Mouse (Mus musculus) midbrain, embryonic 16.5 days (tissue): Measurements from ENCODE around the gene Poc5. TPM values are rescaled to one million over a fixed set of nuclear protein-coding genes. Genes with fewer than 3 reads are reported as not detected.

Experiments
- ATAC-seq: fragments of 200-750 bp; cut with Nextera tagmentation; 2 replicates; pipeline ENCODE4 v1.8.0; 2017; ENCODE audit warnings: moderate TSS enrichment
- H3K27ac ChIP-seq: fragments of 300-500 bp; sonication (generic); 2 replicates; pipeline ENCODE4 v1.5.1; 2014; ENCODE audit warnings: mild to moderate bottlenecking, low read length, mixed read lengths
- H3K27me3 ChIP-seq: fragments of 300-500 bp; sonication (generic); 2 replicates; pipeline ENCODE4 v1.6.1; 2014; ENCODE audit warnings: low read depth, low read length, mixed read lengths; ENCODE audit not compliant: control insufficient read depth, insufficient read depth
- H3K36me3 ChIP-seq: fragments of 300-500 bp; sonication (generic); 2 replicates; pipeline ENCODE4 v1.6.1; 2014; ENCODE audit warnings: mild to moderate bottlenecking, low read length, moderate library complexity, mixed read lengths; ENCODE audit not compliant: control insufficient read depth, insufficient read depth
- H3K4me1 ChIP-seq: fragments of 300-500 bp; sonication (generic); 2 replicates; pipeline ENCODE4 v1.6.1; 2014; ENCODE audit warnings: mild to moderate bottlenecking, low read length, mixed read lengths; ENCODE audit not compliant: control insufficient read depth, insufficient read depth
- H3K4me2 ChIP-seq: fragments of 300-500 bp; sonication (generic); 2 replicates; pipeline ENCODE4 v1.6.1; 2014; ENCODE audit warnings: mild to moderate bottlenecking, low read length, mixed read lengths
- H3K4me3 ChIP-seq: fragments of 300-500 bp; sonication (generic); 2 replicates; pipeline ENCODE4 v1.5.1; 2014; ENCODE audit warnings: low read depth, mild to moderate bottlenecking, low read length, moderate library complexity, mixed read lengths
- H3K9ac ChIP-seq: fragments of 300-500 bp; sonication (generic); 2 replicates; pipeline ENCODE4 v1.6.1; 2014; ENCODE audit warnings: low read depth, low read length, mixed read lengths
- H3K9me3 ChIP-seq: fragments of 300-500 bp; sonication (generic); replicated peaks from 2 replicates; pipeline ENCODE4 v1.6.1; 2014; ENCODE audit warnings: mild to moderate bottlenecking, low read length, mixed read lengths; ENCODE audit not compliant: control insufficient read depth, poor library complexity, severe bottlenecking
- WGBS: fragments of 180-500 bp; shearing (Covaris S2); extraction: QIAGEN DNeasy Blood & Tissue Kit; methylation state at CpG from one replicate; pipeline ENCODE4 v1.1.7; 2014; 5-methylcytosine and 5-hydroxymethylcytosine counted together
- polyA plus RNA-seq: library from polyadenylated mRNA; unstranded; fragments of >200 nt; fragmentation: Nextera tagmentation; extraction: Ambion mirVana; gene quantifications from 2 replicates; pipeline ENCODE4 v1.2.1, GENCODE M21; 2015

Gene Poc5
- 19.2 and 21.3 TPM in 2 replicates for polyA plus RNA-seq

- Histone ChIP-seq H3K9ac (peak within 1 kb of the TSS; percentile 75), H3K4me1 (peaks cover 10% of the 10 kb centered on the region), H3K27me3 (no peaks in the 10 kb centered on the region), H3K36me3 (peaks cover 13% of the 10 kb centered on the region), H3K4me2 (peak within 1 kb of the TSS; percentile 70), H3K9me3 (no peaks in the 10 kb centered on the region), H3K4me3 (peak within 1 kb of the TSS; percentile 72), H3K27ac (peak within 1 kb of the TSS; percentile 69)
- WGBS: under 1% methylated on average over 44 of the region's 44 CpGs
- peak; percentile 100 for ATAC-seq
Measured at GRCm38 (mm10) chr13:96388042-96388888, at the start of gene Poc5. TSS of gene Poc5 (plus strand) at chr13:96388294.

DNA sequence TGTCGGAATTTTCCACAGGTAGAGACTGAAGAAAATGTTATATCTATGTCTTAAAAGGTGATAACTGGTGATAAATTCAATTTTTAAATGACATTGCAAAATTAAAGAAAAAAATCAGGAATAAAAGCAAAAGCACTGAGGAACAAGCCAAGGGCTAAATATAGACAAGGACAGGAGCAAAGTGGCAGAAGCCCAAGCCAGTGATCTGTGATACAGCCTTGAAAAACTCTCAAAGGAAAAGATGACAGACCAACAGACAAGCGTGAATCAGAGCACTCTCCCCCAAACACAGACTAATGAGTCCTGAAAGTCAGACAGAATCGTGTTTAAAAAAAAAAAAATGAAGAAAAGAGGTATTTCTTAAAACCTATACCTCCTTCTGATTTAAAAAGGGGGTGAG is 46.6 kb upstream of the Poc5 start:
- Histone ChIP-seq H3K27ac (no peak overlapping the region), H3K4me2 (no peak overlapping the region), H3K36me3 (no peaks in the 10 kb centered on the region), H3K4me3 (no peak overlapping the region), H3K4me1 (no peaks in the 10 kb centered on the region), H3K9me3 (no peaks in the 10 kb centered on the region), H3K9ac (no peak overlapping the region), H3K27me3 (no peaks in the 10 kb centered on the region)
- WGBS: 77% methylated on average over 3 of the region's 3 CpGs
- no peak for ATAC-seq

DNA sequence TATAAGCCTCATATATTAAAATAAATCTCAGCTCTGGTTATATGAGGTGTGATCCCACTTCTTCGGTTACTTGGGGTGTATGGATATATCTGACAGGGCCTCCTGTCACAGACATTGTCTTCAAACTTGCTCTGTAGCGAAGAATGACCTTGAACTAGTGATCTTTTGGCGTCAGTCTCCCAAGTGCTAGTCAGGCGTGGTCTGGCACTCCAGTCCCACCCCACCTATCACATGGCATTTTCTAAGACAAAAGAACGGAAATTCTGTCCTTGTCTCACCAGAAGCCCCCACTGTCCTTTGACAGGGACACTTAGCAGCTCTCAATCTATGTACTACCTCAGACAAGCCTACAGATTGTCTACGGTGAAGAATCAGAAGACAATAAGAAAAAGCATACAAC is 43.3 kb upstream of the Poc5 start:
- H3K27ac ChIP-seq: no peak overlapping the region
- H3K4me1 ChIP-seq: no peaks in the 10 kb centered on the region
- H3K4me3 ChIP-seq: no peak overlapping the region
- H3K9ac ChIP-seq: no peak overlapping the region
- no peaks in the 10 kb centered on the region for H3K36me3 ChIP-seq
- ATAC-seq: no peak
- no peak overlapping the region for H3K4me2 ChIP-seq
- 87% methylated on average over 6 of the region's 6 CpGs for WGBS
- H3K9me3 ChIP-seq: no peaks in the 10 kb centered on the region
- no peaks in the 10 kb centered on the region for H3K27me3 ChIP-seq

DNA sequence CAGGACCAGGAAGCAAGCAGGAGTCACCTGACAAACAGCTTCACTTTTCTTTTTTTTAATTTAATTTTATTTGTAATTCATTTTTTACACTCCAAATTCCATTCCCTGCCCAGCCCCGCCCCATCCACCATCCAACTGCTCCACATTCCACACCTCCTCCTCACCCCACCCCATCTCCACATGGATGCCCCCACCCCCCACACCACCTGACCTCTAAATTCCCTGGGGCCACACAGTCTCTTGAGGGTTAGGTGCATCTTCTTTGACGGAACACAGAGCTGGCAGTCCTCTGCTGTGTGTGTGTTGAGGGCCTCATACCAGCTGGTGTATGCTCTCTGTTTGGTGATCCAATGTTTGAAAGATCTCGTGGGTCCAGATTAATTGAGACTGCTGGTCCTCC is 41.5 kb upstream of the Poc5 start:
- H3K9ac ChIP-seq: no peak overlapping the region
- H3K27me3 ChIP-seq: no peaks in the 10 kb centered on the region
- no peak for ATAC-seq
- WGBS: 56% methylated on average over 3 of the region's 3 CpGs
- no peak overlapping the region for H3K4me3 ChIP-seq
- no peak overlapping the region for H3K27ac ChIP-seq
- H3K4me1 ChIP-seq: no peaks in the 10 kb centered on the region
- H3K9me3 ChIP-seq: no peaks in the 10 kb centered on the region
- no peaks in the 10 kb centered on the region for H3K36me3 ChIP-seq
- no peak overlapping the region for H3K4me2 ChIP-seq

GRCm38 (mm10) chr13:96350207-96350606 is 37.9 kb upstream of the Poc5 start:
- Histone ChIP-seq H3K4me2 (no peak overlapping the region), H3K27me3 (no peaks in the 10 kb centered on the region), H3K9me3 (no peaks in the 10 kb centered on the region), H3K9ac (no peak overlapping the region), H3K4me1 (no peaks in the 10 kb centered on the region), H3K27ac (peak overlapping the region; percentile 51), H3K36me3 (no peaks in the 10 kb centered on the region), H3K4me3 (no peak overlapping the region)
- 70% methylated on average over 6 of the region's 6 CpGs for WGBS
- no peak for ATAC-seq

DNA sequence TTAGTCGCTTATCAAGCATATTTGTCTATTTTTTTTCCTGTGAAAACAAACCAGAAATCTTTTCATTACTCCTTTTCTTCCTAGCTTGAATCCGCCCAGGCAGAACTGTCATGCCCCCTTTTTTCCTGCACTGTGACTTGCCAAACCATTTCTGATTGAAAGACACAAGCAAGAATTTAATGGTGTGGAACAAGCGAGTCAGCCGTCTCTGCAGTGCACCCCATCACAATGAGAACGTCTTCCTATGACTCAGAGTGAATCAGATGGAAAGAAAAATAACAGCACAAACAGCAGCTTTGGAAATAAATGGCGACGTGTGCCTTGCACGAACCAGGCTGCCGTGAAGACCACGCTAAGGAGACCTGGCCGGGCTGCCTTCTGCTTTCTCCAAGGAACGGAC is 36.8 kb upstream of the Poc5 start:
- no peaks in the 10 kb centered on the region for H3K36me3 ChIP-seq
- H3K4me2 ChIP-seq: peak overlapping the region; percentile 14
- H3K9ac ChIP-seq: 0 out of 2 replicates have a peak overlapping the region, but pooled peaks have one; percentile 10
- ATAC-seq: 0 out of 2 replicates have a peak, but pooled peaks have one; percentile 52
- WGBS: 63% methylated on average over 12 of the region's 12 CpGs
- no peak overlapping the region for H3K4me3 ChIP-seq
- H3K27me3 ChIP-seq: no peaks in the 10 kb centered on the region
- peak overlapping the region; percentile 76 for H3K27ac ChIP-seq
- H3K9me3 ChIP-seq: no peaks in the 10 kb centered on the region
- H3K4me1 ChIP-seq: no peaks in the 10 kb centered on the region

DNA sequence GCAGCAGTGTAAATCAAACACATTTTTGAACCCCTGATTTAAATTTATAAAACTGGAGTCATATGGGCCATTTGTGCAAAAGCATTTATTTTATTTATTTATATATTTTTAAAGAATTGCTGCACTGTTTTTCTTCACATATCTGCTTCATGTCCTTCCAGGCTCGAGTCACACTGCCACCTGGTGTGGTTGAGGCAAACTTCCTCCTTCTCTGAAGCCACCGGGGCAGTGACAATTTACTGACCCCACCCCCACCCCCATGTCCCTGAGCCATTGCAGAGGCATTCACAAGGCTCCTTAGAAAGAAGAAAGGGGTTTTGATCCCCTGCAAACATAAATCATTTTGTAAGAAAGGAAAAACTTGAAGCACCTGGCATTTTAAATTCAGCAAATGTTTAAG is 12.6 kb upstream of the Poc5 start:
- no peak overlapping the region for H3K4me2 ChIP-seq
- no peaks in the 10 kb centered on the region for H3K36me3 ChIP-seq
- no peak overlapping the region for H3K27ac ChIP-seq
- no peak for ATAC-seq
- H3K9me3 ChIP-seq: no peaks in the 10 kb centered on the region
- no peaks in the 10 kb centered on the region for H3K27me3 ChIP-seq
- H3K9ac ChIP-seq: no peak overlapping the region
- WGBS: 8% methylated on average over 2 of the region's 2 CpGs
- H3K4me1 ChIP-seq: no peaks in the 10 kb centered on the region
- no peak overlapping the region for H3K4me3 ChIP-seq

- no peaks in the 10 kb centered on the region for H3K27me3 ChIP-seq
- H3K27ac ChIP-seq: no peak overlapping the region
- ATAC-seq: no peak
- WGBS: 93% methylated on average over 18 of the region's 18 CpGs
- H3K9ac ChIP-seq: no peak overlapping the region
- H3K4me3 ChIP-seq: no peak overlapping the region
- no peaks in the 10 kb centered on the region for H3K36me3 ChIP-seq
- H3K4me1 ChIP-seq: no peaks in the 10 kb centered on the region
- H3K9me3 ChIP-seq: no peaks in the 10 kb centered on the region
- H3K4me2 ChIP-seq: no peak overlapping the region
Measured at GRCm38 (mm10) chr13:96376871-96377270, 11.2 kb upstream of the Poc5 start.

- H3K9me3 ChIP-seq: peaks cover 3% of the 10 kb centered on the region; the same call in 1 of the 2 replicates
- H3K4me2 ChIP-seq: no peak overlapping the region
- 82% methylated on average over 4 of the region's 4 CpGs for WGBS
- H3K4me1 ChIP-seq: no peaks in the 10 kb centered on the region
- no peak overlapping the region for H3K4me3 ChIP-seq
- H3K27ac ChIP-seq: no peak overlapping the region
- H3K9ac ChIP-seq: no peak overlapping the region
- H3K36me3 ChIP-seq: no peaks in the 10 kb centered on the region
- no peaks in the 10 kb centered on the region for H3K27me3 ChIP-seq
- ATAC-seq: no peak
Measured at GRCm38 (mm10) chr13:96377883-96378282, 10.2 kb upstream of the Poc5 start.
